Mouse (Mus musculus) G1E (cell line): ENCODE measurements around the gene Mllt11. TPM values are rescaled to one million over a fixed set of nuclear protein-coding genes. Genes with fewer than 3 reads are reported as not detected.

ENCODE experiments used
- ATAC-seq: 2 replicates; pipeline ENCODE4 v1.8.0; 2016; ENCODE audit warnings: mild to moderate bottlenecking; ENCODE audit not compliant: insufficient number of reproducible peaks, poor library complexity, low FRiP score, severe bottlenecking; ENCODE audit errors: extremely low read depth
- DNase-seq: peaks from one replicate; pipeline ENCODE4 v3.0.0; 2012; ENCODE audit warnings: low spot score
- H3K27me3 ChIP-seq: 2 replicates; pipeline ENCODE4 v1.6.1; 2012; ENCODE audit warnings: mild to moderate bottlenecking, low read length, inconsistent platforms; ENCODE audit not compliant: insufficient read depth
- H3K36me3 ChIP-seq: replicated peaks from 2 replicates; pipeline ENCODE3; 2012; ENCODE audit warnings: mild to moderate bottlenecking, inconsistent platforms
- H3K4me1 ChIP-seq: 2 replicates; pipeline ENCODE4 v1.6.1; 2012; ENCODE audit warnings: low read depth, low read length, inconsistent platforms, mixed read lengths; ENCODE audit not compliant: insufficient read depth
- H3K4me3 ChIP-seq: 2 replicates; pipeline ENCODE4 v1.5.1; 2012; ENCODE audit warnings: low read depth, mild to moderate bottlenecking, inconsistent platforms, low read length, moderate library complexity, mixed read lengths
- H3K9me3 ChIP-seq: replicated peaks from 2 replicates; pipeline ENCODE4 v1.6.1; 2012; ENCODE audit warnings: inconsistent platforms
- CTCF ChIP-seq: IDR thresholded peaks from 2 replicates; pipeline ENCODE4 v1.5.1; 2012; ENCODE audit warnings: low read depth, low read length, inconsistent platforms, mixed read lengths
- GATA1 ChIP-seq: IDR thresholded peaks from 2 replicates; pipeline ENCODE4 v1.6.1; 2012; ENCODE audit warnings: borderline replicate concordance, low read length, inconsistent platforms, mixed read lengths
- GATA2 ChIP-seq: IDR thresholded peaks from 2 replicates; pipeline ENCODE4 v1.6.1; 2012; ENCODE audit warnings: low read depth, low read length, inconsistent platforms, borderline replicate concordance
- POLR2AphosphoS5 ChIP-seq: IDR thresholded peaks from 2 replicates; pipeline ENCODE4 v1.6.1; 2012; ENCODE audit warnings: low read depth, low read length, inconsistent platforms; ENCODE audit not compliant: insufficient replicate concordance
- TAL1 ChIP-seq: conservative IDR thresholded peaks from 2 replicates; pipeline ENCODE4 v1.6.1; 2012; ENCODE audit warnings: low read depth, low read length, inconsistent platforms, mixed read lengths
- polyA plus RNA-seq: library from polyadenylated mRNA; stranded (reverse); fragments of >175 nt; gene quantifications from 2 replicates; pipeline ENCODE4 v1.2.3, GENCODE M21; 2012
- total RNA-seq, 2 experiments: library from RNA; stranded (forward) in 1 of 2; stranded (reverse) in 1 of 2; fragments of 200-1000 nt in 1 of 2; fragments of >200 nt in 1 of 2; fragmentation: Nextera tagmentation in 1 of 2; gene quantifications; 2 replicates each; pipeline ENCODE4 v1.2.3; 2014 to 2017

Mllt11 gene
- total and polyA plus RNA-seq, 3 experiments = 4.1 to 10.4 (median 7.7) TPM

- Histone ChIP-seq H3K36me3 (peaks cover 85% of the 10 kb centered on the region), H3K4me1 (peaks cover 3% of the 10 kb centered on the region; the same call in 1 of the 2 replicates), H3K9me3 (peaks cover 5% of the 10 kb centered on the region), H3K27me3 (no peaks in the 10 kb centered on the region), H3K4me3 (no peak overlapping the region)
- ATAC-seq = no peak
- no peak for DNase-seq
- TF ChIP-seq GATA2 (no peak), GATA1 (no peak), TAL1 (no peak), POLR2AphosphoS5 (no peak), CTCF (no peak)
Measured at GRCm38 (mm10) chr3:95266052-95266451, 34.1 kb upstream of the Mllt11 start.

GRCm38 (mm10) chr3:95264724-95265123 lies 32.8 kb upstream of the Mllt11 start:
- peaks cover 84% of the 10 kb centered on the region for H3K36me3 ChIP-seq
- ATAC-seq (no peak), DNase-seq (no peak)
- peaks cover 3% of the 10 kb centered on the region; the same call in 1 of the 2 replicates for H3K4me1 ChIP-seq
- TF ChIP-seq GATA2 = no peak
- no peak for TF ChIP-seq GATA1
- no peak for TF ChIP-seq TAL1
- no peak for TF ChIP-seq CTCF
- no peak for TF ChIP-seq POLR2AphosphoS5
- peaks cover 5% of the 10 kb centered on the region for H3K9me3 ChIP-seq
- H3K4me3 ChIP-seq = no peak overlapping the region
- no peaks in the 10 kb centered on the region for H3K27me3 ChIP-seq

- no peak overlapping the region for H3K4me3 ChIP-seq
- peaks cover 82% of the 10 kb centered on the region for H3K36me3 ChIP-seq
- H3K9me3 ChIP-seq = peaks cover 5% of the 10 kb centered on the region
- H3K4me1 ChIP-seq = peaks cover 3% of the 10 kb centered on the region; the same call in 1 of the 2 replicates
- DNase-seq (peak; percentile 58), ATAC-seq (peak; percentile 40)
- H3K27me3 ChIP-seq = no peaks in the 10 kb centered on the region
- TF ChIP-seq CTCF (peak; percentile 68), POLR2AphosphoS5 (no peak)
Measured at GRCm38 (mm10) chr3:95263089-95263739, 31.2 kb upstream of the Mllt11 start.

GRCm38 (mm10) chr3:95261975-95262374 lies 30.0 kb upstream of the Mllt11 start:
- no peak overlapping the region for H3K4me3 ChIP-seq
- TF ChIP-seq GATA1 = no peak
- TF ChIP-seq TAL1 = no peak
- no peak for TF ChIP-seq GATA2
- TF ChIP-seq POLR2AphosphoS5 = no peak
- TF ChIP-seq CTCF = no peak
- H3K9me3 ChIP-seq = peaks cover 2% of the 10 kb centered on the region
- no peaks in the 10 kb centered on the region for H3K27me3 ChIP-seq
- H3K4me1 ChIP-seq = peaks cover 3% of the 10 kb centered on the region; the same call in 1 of the 2 replicates
- DNase-seq (no peak), ATAC-seq (no peak)
- peaks cover 81% of the 10 kb centered on the region for H3K36me3 ChIP-seq

- peaks cover 84% of the 10 kb centered on the region for H3K36me3 ChIP-seq
- no peak overlapping the region for H3K4me3 ChIP-seq
- H3K9me3 ChIP-seq = no peaks in the 10 kb centered on the region
- no peak for DNase-seq
- ATAC-seq = no peak
- H3K27me3 ChIP-seq = no peaks in the 10 kb centered on the region
- no peak for TF ChIP-seq TAL1
- TF ChIP-seq GATA1 = no peak
- TF ChIP-seq CTCF = no peak
- no peak for TF ChIP-seq GATA2
- TF ChIP-seq POLR2AphosphoS5 = no peak
- no peaks in the 10 kb centered on the region for H3K4me1 ChIP-seq
Measured at GRCm38 (mm10) chr3:95256931-95257330, 25.0 kb upstream of the Mllt11 start.

GRCm38 (mm10) chr3:95250783-95251424 lies 18.9 kb upstream of the Mllt11 start, which contains the start of gene Bnipl:
TSS of gene Bnipl (minus strand) at chr3:95251193.
- DNase-seq = no peak
- ATAC-seq = no peak
- no peak within 1 kb of the TSS for H3K4me3 ChIP-seq
- H3K36me3 ChIP-seq = peaks cover 38% of the 10 kb centered on the region
- peaks cover 34% of the 10 kb centered on the region for H3K4me1 ChIP-seq
- no peaks in the 10 kb centered on the region for H3K27me3 ChIP-seq
- no peak for TF ChIP-seq GATA2
- TF ChIP-seq TAL1 = no peak
- TF ChIP-seq POLR2AphosphoS5 = no peak
- TF ChIP-seq GATA1 = no peak
- TF ChIP-seq CTCF = no peak
- H3K9me3 ChIP-seq = no peaks in the 10 kb centered on the region

- TF ChIP-seq GATA2 (no peak), CTCF (no peak), TAL1 (no peak), POLR2AphosphoS5 (no peak), GATA1 (no peak)
- DNase-seq (no peak), ATAC-seq (no peak)
- Histone ChIP-seq H3K4me3 (no peak overlapping the region), H3K9me3 (no peaks in the 10 kb centered on the region), H3K36me3 (peaks cover 33% of the 10 kb centered on the region), H3K27me3 (no peaks in the 10 kb centered on the region), H3K4me1 (peaks cover 34% of the 10 kb centered on the region)
Measured at GRCm38 (mm10) chr3:95250361-95250760, 18.4 kb upstream of the Mllt11 start.
